Mouse (Mus musculus): ENCODE data around the gene LTO1. TPM values are rescaled to one million over a fixed set of nuclear protein-coding genes. Genes with fewer than 3 reads are reported as not detected.
A peak's percentile ranks its signal among the peaks of the same experiment; 100 is the strongest.

Gene LTO1
- polyA plus RNA-seq, 1 experiment from 2014 or later: 27.2 TPM

GRCm38 (mm10) chr7:144936311-144936880, 21.5 kb downstream of the LTO1 start:
- DNase-seq (ENCODE audit: low spot score): no peak
- Histone ChIP-seq H3K4me3 (no peak overlapping the region), H3K36me3 (peaks cover 66% of the 10 kb centered on the region), H3K27ac (no peak overlapping the region), H3K9me3 (replicated peaks) (no peaks in the 10 kb centered on the region), H3K27me3 (ENCODE audit: low read depth, poor library complexity, severe bottlenecking) (no peaks in the 10 kb centered on the region), H3K4me1 (peaks cover 55% of the 10 kb centered on the region)
- WGBS: 88% methylated on average over 4 of the region's 4 CpGs

GRCm38 (mm10) chr7:144937490-144937889, 22.6 kb downstream of the LTO1 start:
- H3K36me3 ChIP-seq: peaks cover 55% of the 10 kb centered on the region
- peak overlapping the region; percentile 96 for H3K27ac ChIP-seq

GRCm38 (mm10) chr7:144937899-144938517, 23.1 kb downstream of the LTO1 start:
- WGBS: 2% methylated on average over 39 of the region's 39 CpGs
- DNase-seq (ENCODE audit: low spot score): peak; percentile 58
- Histone ChIP-seq H3K4me3 (peak overlapping the region; percentile 89), H3K4me1 (peaks cover 63% of the 10 kb centered on the region), H3K27me3 (ENCODE audit: low read depth, poor library complexity, severe bottlenecking) (no peaks in the 10 kb centered on the region), H3K9me3 (replicated peaks) (no peaks in the 10 kb centered on the region), H3K36me3 (peaks cover 50% of the 10 kb centered on the region), H3K27ac (peak overlapping the region; percentile 96)

More at GRCm38 (mm10) chr7:144937490-144937889, 22.6 kb downstream of the LTO1 start:
- WGBS: 5% methylated on average over 20 of the region's 20 CpGs
- H3K4me1 ChIP-seq: peaks cover 63% of the 10 kb centered on the region
- DNase-seq (ENCODE audit: low spot score): peak; percentile 95
- H3K4me3 ChIP-seq: peak overlapping the region; percentile 89
- no peaks in the 10 kb centered on the region for H3K27me3 ChIP-seq (ENCODE audit: low read depth, poor library complexity, severe bottlenecking)
- H3K9me3 ChIP-seq (replicated peaks): no peaks in the 10 kb centered on the region

- H3K27ac ChIP-seq: peak overlapping the region; percentile 96
- peaks cover 42% of the 10 kb centered on the region for H3K36me3 ChIP-seq
- no peaks in the 10 kb centered on the region for H3K27me3 ChIP-seq (ENCODE audit: low read depth, poor library complexity, severe bottlenecking)
- peaks cover 68% of the 10 kb centered on the region for H3K4me1 ChIP-seq
- peak overlapping the region; percentile 89 for H3K4me3 ChIP-seq
- peak; percentile 64 for DNase-seq (ENCODE audit: low spot score)
- H3K9me3 ChIP-seq (replicated peaks): no peaks in the 10 kb centered on the region
- under 1% methylated on average over 32 of the region's 32 CpGs for WGBS
Measured at GRCm38 (mm10) chr7:144938661-144939343, 23.9 kb downstream of the LTO1 start.

GRCm38 (mm10) chr7:144939344-144940002, 24.6 kb downstream of the LTO1 start, which contains the start of gene Ccnd1:
TSS of gene Ccnd1 (minus strand) at chr7:144939925.
- DNase-seq (ENCODE audit: low spot score): no peak
- Histone ChIP-seq H3K9me3 (replicated peaks) (no peaks in the 10 kb centered on the region), H3K4me3 (peak within 1 kb of the TSS; percentile 89), H3K36me3 (peaks cover 35% of the 10 kb centered on the region), H3K4me1 (peaks cover 66% of the 10 kb centered on the region), H3K27me3 (ENCODE audit: low read depth, poor library complexity, severe bottlenecking) (no peaks in the 10 kb centered on the region), H3K27ac (peak within 1 kb of the TSS; percentile 96)
- WGBS: 0% methylated on average over 39 of the region's 45 CpGs

- no peaks in the 10 kb centered on the region for H3K9me3 ChIP-seq (replicated peaks)
- DNase-seq (ENCODE audit: low spot score): peak; percentile 90
- under 1% methylated on average over 22 of the region's 22 CpGs for WGBS
- peaks cover 29% of the 10 kb centered on the region for H3K36me3 ChIP-seq
- peaks cover 66% of the 10 kb centered on the region for H3K4me1 ChIP-seq
- H3K4me3 ChIP-seq: peak overlapping the region; percentile 89
- peak overlapping the region; percentile 96 for H3K27ac ChIP-seq
- no peaks in the 10 kb centered on the region for H3K27me3 ChIP-seq (ENCODE audit: low read depth, poor library complexity, severe bottlenecking)
Measured at GRCm38 (mm10) chr7:144940003-144940571, 25.2 kb downstream of the LTO1 start.

GRCm38 (mm10) chr7:144940585-144940984, 25.7 kb downstream of the LTO1 start:
- H3K36me3 ChIP-seq: peaks cover 24% of the 10 kb centered on the region
- H3K27ac ChIP-seq: peak overlapping the region; percentile 96
- no peaks in the 10 kb centered on the region for H3K9me3 ChIP-seq (replicated peaks)
- peak overlapping the region; percentile 89 for H3K4me3 ChIP-seq
- DNase-seq (ENCODE audit: low spot score): no peak
- H3K4me1 ChIP-seq: peaks cover 66% of the 10 kb centered on the region
- no peaks in the 10 kb centered on the region for H3K27me3 ChIP-seq (ENCODE audit: low read depth, poor library complexity, severe bottlenecking)
- WGBS: under 1% methylated on average over 11 of the region's 11 CpGs

- peak; percentile 96 for DNase-seq (ENCODE audit: low spot score)
- Histone ChIP-seq H3K27ac (peak overlapping the region; percentile 96), H3K27me3 (ENCODE audit: low read depth, poor library complexity, severe bottlenecking) (no peaks in the 10 kb centered on the region), H3K4me3 (peak overlapping the region; percentile 89), H3K36me3 (peaks cover 17% of the 10 kb centered on the region), H3K9me3 (replicated peaks) (no peaks in the 10 kb centered on the region), H3K4me1 (peaks cover 62% of the 10 kb centered on the region)
- under 1% methylated on average over 39 of the region's 39 CpGs for WGBS
Measured at GRCm38 (mm10) chr7:144941242-144941831, 26.4 kb downstream of the LTO1 start.

GRCm38 (mm10) chr7:144942071-144942743, 27.3 kb downstream of the LTO1 start:
- Histone ChIP-seq H3K4me1 (peaks cover 54% of the 10 kb centered on the region), H3K27me3 (ENCODE audit: low read depth, poor library complexity, severe bottlenecking) (no peaks in the 10 kb centered on the region), H3K36me3 (peaks cover 8% of the 10 kb centered on the region), H3K27ac (peak overlapping the region; percentile 96), H3K4me3 (peak overlapping the region; percentile 89), H3K9me3 (replicated peaks) (no peaks in the 10 kb centered on the region)
- under 1% methylated on average over 35 of the region's 35 CpGs for WGBS
- peak; percentile 77 for DNase-seq (ENCODE audit: low spot score)

GRCm38 (mm10) chr7:144942744-144943135, 27.8 kb downstream of the LTO1 start:
- Histone ChIP-seq H3K27me3 (ENCODE audit: low read depth, poor library complexity, severe bottlenecking) (no peaks in the 10 kb centered on the region), H3K4me3 (peak overlapping the region; percentile 89), H3K4me1 (peaks cover 48% of the 10 kb centered on the region), H3K27ac (peak overlapping the region; percentile 96), H3K9me3 (replicated peaks) (no peaks in the 10 kb centered on the region), H3K36me3 (0 out of 2 replicates have a peak, but pooled peaks cover 3% of the 10 kb centered on the region)
- DNase-seq (ENCODE audit: low spot score): peak; percentile 74
- WGBS: under 1% methylated on average over 20 of the region's 20 CpGs

- DNase-seq (ENCODE audit: low spot score): peak; percentile 92
- H3K4me3 ChIP-seq: peak overlapping the region; percentile 89
- H3K36me3 ChIP-seq: no peaks in the 10 kb centered on the region
- peaks cover 44% of the 10 kb centered on the region for H3K4me1 ChIP-seq
- under 1% methylated on average over 45 of the region's 45 CpGs for WGBS
- no peaks in the 10 kb centered on the region for H3K9me3 ChIP-seq (replicated peaks)
- H3K27ac ChIP-seq: peak overlapping the region; percentile 96
- H3K27me3 ChIP-seq (ENCODE audit: low read depth, poor library complexity, severe bottlenecking): no peaks in the 10 kb centered on the region
Measured at GRCm38 (mm10) chr7:144943254-144943653, 28.4 kb downstream of the LTO1 start.

All from limb, embryonic 10.5 days (tissue).